Mouse (Mus musculus) kidney, adult 9 months (tissue): ENCODE measurements around the gene Samd4.
"Not testable (repeated sequence)": the region's sequence is repeated elsewhere in the genome, so short reads cannot be mapped to it uniquely, and the experiment has no call there.

ENCODE experiments used
- DNase-seq: peaks from one replicate; pipeline ENCODE4 v3.0.0; 2022

The Samd4 gene

DNA sequence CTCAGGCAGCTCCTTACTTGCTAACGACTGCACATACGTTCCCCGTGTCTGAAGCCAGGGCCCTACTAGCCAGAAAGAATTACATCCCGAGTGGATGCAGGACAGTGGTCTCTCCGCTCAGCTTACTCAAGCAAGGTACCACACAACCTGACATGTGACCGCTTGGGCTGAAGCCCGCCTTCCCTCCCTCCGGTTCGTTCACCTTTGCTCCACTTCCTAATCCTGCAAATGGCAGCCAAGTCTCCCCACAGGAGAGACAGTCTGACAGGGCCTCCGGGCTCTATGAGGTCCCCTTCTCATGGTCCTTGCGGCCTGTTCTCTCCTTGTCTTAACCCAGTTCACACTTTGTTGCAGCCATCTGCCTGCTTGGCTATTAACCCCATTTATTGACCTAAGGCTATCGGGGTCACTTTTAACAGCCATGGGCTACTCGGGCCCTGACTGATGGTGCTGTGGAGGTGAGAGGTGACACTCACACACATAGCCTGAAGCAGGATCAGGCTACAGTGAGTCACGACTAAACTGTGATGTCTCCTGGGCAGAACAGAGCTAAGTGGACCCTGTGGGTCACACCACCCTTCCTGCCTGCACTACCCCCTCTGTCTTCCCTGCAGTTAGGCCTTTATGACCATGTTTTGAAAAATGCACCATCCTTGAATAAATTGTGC is 192.5 kb downstream of the Samd4 start:
- DNase-seq = no peak

DNA sequence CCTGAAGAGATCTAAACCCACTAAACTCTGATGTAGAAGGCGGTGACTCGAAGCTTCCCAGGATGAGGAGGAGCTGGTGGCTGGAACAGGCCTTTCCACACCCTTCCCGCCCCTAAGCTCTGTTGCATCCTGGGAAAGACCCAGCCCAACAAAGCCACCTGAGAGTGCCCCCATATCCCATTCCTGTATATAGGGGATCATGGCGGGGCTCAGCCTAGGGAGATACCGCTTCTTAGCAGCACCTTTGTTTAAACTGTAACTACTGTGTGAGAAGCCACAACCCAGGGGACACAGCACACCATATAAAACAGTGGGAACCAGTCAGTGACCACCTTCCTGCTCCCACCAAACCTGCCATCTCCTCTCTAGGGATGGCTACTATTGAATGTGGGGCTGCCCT is 193.2 kb downstream of the Samd4 start:
- no peak for DNase-seq

DNA sequence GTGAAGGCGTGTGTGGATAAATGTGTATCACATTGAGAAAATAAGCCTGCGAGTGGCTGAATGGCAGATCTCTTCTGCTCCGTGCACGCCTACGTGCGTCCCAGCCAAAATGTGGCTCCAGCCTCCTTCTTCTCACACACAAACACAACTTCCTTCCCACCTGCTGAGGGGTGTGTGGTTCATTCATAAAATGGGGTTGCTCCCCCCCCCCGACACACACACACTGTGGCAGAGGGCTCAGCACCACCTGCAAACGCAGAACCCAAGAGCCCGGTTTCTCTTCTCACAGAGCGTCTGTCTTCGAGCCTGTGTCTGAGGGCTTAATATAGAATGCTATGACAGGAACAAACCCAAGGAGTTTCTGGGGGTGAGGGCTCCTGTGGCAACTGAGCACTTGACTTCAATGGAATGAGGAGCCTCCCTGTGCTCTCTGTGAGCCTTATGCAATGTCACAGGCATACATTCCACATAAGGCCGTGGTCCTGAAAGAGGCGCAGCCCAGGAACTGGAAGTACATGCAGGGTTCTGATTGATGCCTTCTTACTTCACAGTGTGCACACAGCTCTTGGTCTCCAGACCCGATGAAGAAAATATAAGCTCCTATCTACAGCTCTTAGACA is 194.4 kb downstream of the Samd4 start:
- no peak for DNase-seq

DNA sequence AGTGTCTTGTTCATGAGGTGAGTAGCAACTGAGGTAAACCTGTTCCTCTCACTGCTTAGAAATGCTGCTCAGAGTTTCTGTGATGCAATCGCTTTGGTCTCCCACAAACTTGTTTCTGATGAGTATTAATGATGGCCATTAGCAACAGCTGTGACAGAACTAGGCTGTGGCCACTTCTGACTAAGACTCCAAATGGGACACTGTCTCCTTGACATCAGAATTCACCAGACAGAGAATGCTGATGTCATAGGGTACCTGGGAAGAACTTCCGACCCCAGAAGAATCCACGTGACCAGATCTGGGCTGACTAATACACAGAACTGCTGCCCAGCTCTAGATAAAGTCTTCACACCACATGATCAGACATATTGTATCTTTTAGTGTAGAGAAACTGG is 194.9 kb downstream of the Samd4 start:
- no peak for DNase-seq

DNA sequence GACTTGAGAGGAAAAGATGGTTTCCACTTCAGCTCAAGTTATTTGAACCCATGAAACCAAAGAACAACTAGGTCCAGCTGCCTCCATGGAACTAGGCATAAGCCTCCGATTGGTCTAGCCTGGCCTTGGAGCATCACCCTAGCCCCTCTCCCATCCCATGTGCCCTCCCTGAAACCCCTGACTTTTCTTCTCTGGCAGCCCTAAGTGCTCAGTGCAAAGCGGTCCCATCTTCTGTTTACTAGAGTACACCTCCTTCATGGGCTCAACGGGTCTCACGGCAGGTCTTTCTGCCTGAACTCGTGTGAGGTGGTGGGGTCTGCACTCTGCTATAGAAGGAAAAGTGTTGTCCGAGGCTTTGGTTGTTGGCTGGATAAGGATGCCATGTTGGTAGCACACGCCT is 197.3 kb downstream of the Samd4 start:
- DNase-seq = no peak

DNA sequence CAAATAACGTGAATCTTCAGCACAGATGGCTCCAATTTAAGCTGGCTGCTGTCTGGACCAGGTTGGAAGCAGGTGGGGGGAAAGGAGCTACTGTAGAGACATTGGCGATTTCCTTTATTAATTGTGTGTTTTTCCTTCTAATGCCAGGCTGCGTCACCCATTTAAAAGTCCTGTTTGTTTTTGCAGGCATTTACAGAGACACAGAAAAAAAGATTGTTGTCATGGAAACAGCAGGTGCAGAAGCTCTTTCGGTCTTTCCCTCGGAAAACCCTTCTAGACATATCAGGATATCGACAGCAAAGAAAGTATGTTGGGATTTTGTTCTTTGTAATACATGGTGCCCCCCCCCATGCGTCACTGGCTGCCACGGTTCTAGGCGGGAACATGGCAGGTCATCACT is 200.7 kb downstream of the Samd4 start:
- DNase-seq = no peak

DNA sequence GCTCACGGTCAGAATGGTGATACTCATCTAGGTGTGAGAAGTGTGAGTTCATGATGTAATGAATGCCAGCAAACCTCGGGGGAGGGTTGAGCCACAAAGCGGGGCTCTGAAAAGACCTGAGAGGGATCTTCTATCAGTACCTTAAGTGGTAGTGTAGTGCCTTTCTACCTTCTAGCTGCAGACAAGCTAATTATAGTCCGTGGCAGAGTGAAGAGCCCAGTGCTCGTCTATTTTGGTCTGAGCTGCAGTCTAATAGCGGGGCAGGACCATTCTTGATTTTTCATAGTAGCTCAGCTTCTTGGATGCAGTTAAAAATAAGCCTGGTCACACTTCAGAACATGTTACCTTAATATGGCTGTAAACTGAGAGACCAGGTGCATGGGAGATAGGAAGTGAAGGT is 201.2 kb downstream of the Samd4 start:
- DNase-seq = no peak

DNA sequence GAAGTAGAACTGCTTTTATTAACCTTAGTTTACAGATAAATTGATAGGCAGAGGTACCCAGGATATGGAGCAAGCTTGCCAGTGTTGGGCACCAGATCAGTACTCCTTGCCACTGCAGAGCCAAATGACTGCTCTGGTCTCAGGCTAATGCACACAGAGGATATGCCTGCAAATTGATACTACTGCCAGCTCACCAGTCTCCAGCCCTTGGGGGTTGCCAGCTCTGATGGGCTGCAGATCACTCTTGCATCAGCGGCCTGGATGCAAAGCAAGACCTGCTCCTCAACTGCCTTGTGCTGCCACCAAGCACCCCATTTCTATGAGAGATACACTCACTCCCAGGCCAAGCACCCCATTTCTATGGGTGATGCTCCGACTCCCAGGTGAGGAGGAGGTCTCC is 202.0 kb downstream of the Samd4 start:
- DNase-seq = no peak

DNA sequence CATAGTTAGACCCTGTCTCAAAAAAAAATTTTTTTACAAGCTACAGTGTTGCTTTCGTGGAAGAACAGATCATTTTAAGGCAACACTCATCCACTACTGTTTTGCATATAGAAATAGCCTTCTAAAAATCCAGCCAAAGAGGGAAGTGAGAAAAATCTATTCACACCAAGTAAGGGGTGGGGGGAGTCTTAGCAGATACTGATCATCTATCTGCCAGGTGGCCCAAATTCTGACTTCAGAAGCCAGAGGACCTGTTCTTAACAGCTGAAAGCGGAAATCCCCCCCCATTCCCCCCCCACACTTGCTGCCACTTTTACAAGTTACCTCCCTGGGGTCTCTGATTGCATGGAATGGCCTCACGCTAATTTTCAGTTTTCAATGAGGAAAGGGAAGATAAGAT is 203.5 kb downstream of the Samd4 start:
- DNase-seq = no peak

DNA sequence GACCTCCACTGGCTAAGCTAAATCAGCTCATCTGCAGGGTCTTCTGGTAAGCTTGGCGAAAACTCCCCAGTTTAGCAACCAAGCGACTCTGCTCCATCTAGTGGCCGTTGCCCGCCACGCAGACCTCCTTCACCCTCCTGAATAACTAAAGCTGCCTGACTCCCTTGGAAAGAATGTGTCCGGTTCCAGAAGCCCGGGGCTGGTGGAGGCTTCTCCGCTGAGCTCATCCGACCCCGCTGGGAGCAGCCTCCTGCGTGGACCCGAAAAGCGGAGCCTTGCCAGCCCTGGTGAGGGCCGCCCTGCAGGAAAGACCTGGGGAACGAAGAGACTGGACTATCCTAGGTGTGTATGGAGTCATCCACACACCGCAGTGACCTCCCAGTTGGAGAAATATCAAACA is 204.1 kb downstream of the Samd4 start:
- peak; percentile 69 for DNase-seq

DNA sequence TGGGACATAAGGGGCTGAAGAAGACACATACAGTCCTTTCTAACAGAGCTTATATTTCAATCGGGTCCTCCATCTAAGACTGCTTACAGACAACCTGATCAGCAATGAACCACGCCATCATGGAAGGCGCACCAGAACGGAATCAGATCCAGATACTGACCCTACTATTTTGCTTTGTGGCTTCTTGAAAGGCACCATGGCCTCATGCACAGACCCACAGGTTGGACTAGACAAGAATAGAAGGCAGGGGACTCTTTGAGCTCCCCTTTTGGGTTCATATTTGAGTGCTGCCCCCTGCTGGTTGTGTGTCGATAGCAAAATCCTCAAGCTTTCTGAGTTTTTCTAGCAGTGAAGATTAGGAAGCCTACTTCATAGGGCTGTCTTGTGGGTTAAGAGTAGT is 204.5 kb downstream of the Samd4 start:
- peak; percentile 75 for DNase-seq

DNA sequence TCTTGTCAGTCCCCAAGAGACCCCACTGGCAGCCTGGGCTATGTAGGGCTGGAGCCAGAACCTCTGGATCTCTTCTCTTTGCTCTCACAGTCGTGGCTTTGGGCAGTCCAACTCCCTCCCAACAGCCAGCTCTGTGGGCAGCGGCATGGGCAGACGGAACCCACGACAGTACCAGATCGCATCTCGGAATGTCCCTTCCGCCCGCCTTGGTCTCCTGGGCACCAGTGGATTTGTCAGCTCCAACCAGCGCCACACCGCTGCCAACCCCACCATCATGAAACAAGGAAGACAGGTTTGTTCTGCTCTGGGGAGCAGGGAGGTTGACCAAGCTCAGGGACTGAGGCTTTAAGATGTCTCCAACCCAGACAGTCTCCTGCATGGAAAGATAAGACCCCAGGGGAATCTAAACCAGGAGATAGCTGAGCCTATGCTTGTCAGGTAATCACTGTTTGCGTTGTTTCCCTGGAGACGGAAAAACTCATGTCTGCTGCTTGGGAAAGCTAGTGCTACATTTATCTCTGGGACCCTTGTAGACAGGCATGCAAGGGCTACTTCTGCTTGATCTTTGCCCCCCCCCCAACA is 205.1 kb downstream of the Samd4 start:
- DNase-seq = no peak

DNA sequence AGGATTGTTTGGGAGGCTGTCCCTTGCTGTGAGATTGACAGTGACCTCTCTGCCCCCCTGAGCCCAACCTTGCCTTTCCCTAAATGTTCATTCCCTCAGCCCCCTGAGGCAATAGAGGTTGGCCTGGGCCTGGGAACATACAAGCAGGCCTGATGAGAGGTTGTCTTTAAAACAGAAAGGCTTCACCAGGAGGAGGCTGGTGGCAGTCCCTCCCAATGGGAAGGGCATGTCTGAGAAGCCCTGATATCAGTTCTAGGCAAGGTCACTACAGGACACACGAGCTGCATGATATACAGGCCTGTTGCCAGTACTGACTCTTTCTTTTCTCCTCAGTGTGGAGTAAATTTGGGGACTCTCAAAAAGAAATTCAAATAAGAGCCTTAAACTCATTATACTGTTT is 205.7 kb downstream of the Samd4 start:
- no peak for DNase-seq

DNA sequence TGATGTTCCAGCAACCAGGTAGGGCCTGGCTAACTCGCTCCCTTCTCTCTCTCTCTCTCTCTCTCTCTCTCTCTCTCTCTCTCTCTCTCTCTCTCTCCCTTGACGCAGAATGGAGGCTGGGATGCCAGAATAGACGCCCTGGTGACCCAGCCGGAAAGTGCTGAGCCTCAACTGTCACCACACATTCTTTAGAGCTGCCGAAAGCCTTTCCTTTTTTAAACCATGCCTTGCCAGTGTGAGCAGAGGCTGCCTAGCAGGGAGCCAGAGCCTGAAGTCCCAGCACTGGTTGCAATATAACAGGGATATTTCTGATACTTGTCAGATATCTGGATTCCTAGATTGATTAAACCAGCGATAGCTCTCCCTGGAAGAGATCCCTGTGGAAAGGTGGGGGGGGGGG is 206.5 kb downstream of the Samd4 start:
- no peak for DNase-seq

DNA sequence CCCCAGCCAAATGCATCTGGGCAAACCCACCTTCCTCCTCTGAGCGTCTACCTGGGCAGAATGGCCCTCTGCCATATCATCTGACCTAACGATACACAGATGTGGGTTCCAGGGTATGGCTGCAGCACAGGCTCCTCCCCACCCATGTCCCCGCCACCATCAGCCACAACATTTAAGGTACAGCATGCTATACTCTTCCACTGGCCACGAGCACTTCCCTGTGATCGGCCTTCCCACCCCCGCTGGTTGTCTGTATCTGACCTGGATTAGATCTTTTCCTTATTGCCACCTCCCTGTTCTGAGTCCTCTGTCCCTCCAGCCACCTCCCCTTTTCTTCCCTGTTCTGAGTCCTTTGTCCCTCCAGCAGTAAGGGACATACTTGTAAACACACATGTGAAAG is 209.3 kb downstream of the Samd4 start:
- no peak for DNase-seq

DNA sequence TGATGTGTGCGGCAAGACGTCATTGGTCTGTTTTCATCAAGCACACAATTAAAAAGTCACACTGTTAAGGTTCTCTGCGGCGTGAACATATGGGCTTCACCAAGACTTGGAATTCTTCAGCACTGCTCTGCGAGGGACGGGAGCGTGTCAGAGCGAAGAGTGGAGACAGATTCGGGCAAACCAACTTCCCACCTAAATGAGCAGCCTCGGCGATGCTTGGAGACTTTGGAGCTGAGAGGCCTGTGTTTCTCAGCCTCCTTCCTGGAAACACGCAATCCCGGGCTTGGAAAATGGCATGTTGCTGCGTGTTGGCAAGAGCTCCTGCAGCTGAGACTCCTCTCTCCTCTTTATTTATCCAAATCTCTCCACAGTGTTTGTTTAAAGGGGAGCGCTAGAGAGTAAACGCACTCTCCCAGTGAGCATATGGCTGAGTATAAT is 210.7 kb downstream of the Samd4 start:
- no peak for DNase-seq

DNA sequence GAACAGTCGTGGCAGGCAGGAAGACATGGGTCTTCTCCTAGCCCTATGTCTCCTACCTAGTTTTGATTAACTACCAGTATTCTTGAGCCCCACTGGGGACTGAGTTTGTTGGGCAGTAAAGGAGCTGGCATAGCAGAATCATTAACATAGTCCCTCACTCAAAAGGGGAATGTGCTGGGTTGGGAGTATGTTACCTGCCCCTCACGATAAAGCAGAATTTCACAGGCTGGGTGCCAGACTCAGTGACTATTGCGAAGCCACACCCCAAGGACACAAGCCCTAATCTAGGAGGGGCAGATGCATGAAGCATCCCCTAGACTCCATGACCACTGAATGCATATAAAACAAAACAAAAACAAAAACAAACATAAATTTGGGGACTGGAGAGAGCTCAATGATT is 212.4 kb downstream of the Samd4 start:
- DNase-seq = no peak

DNA sequence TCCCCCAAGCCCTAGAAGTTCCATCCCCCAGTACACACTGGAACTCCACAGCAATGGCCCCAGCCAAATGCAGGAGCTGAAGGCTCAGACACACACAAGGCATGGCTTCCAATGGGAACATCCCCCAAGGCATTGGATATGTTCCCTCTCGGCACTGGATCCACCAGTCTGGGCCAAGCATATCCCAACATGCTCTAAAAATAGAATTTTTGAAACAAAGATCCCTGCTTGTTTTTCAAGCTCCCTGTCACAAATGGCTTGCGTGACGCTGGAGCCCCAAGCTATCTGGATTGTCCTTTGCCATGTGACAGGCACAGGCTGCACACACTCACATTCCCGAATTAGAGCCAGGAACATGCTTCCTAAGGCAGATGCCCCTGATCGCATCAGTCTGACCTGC is 213.7 kb downstream of the Samd4 start:
- DNase-seq = no peak

DNA sequence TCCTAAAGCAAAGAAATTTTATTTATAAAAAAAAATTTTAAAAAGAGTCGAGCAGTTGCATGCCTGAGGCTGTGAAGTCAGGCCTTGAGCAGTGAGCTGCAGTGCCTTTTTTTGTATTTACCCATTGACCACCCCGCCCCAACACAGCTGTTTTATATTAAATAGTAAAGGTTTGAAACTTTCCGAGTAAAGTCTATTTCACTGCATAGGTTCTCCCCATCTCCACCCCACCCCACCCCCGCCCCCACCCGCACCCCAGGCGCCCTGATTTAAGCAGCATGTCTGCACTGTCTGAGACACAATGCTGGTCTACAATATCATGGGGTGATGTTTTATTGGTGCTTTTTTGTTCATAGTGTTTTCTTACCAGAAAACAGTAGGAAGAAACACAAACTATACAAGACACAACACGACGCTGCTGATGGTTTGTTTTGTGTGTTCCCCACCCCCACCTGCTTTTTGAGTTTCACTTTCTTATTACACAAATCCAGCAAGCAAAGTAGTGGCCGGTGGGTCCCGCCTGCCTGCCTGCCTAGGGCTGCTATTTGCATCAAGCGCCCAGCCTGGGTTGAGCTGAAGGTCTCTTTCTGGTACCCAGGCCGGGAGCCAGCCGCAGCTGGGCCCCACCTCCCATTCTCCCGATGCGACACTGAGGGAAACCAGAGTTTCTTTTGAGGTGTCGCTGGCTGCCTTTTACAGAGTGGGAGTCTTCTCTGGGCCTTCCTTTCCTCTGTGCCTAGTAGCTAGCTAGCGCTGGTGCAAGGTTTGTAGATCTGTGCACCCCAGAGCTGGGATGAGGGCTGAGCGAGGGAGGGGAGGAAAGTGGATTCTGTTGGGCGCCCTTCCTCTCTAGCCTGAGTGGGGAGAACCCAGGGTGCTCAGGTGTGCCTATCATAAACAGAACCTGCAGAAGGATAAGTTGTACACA is 221.9 kb downstream of the Samd4 start:
- DNase-seq = no peak

DNA sequence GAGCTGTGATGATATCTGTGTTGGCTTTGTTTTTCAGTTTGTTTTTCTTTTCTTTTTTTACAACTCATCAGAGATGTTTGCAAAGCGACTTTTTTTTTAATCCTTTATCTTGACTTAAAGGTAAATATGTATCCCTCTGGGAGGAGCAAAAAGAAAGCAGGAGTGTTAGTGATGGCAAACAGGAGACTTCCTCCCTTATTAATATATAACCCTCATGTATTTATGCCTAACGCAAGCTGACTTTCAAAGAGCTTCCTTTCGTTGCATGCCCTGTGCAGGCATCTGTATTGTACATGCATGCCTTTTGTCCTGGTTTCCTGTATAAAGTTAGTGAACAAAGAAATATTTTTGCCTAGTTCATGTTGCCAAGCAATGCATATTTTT is 222.5 kb downstream of the Samd4 start:
- DNase-seq = no peak

DNA sequence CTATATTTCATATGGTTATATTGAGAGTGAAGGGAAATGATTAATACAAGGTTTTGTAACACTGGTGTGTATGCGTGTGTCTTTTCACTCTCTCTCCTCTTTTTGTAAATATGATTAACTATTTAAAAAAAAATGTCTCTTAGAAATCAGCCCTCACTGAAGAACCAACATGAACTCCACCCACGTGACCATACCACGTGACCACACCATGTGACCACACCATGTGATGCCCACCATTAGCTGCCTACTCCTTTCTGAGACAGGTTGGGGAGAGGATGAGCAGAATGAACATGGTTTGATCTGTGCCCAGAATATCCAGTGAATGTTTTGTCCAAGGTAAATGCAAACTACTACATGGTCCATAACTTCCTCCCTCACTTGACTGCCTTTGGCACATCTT is 223.1 kb downstream of the Samd4 start:
- no peak for DNase-seq

DNA sequence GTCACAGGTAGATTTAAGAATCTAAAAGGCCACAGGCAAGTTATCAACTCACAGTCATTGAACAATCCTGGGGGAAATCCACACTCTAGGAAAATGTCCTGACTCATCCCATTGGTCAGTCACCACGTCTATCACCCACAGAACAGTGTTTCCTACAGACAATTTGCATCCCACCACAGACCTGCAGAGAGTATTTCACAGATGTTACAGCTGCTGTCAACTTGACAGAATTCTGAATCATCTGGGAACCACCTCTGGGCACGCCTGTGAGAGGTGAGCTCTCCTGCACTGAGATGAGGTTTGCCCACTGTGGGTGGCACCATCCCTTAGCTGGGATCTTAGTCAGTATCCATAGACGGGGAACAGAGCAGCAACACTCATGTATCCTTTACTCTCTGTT is 224.8 kb downstream of the Samd4 start:
- DNase-seq = no peak

DNA sequence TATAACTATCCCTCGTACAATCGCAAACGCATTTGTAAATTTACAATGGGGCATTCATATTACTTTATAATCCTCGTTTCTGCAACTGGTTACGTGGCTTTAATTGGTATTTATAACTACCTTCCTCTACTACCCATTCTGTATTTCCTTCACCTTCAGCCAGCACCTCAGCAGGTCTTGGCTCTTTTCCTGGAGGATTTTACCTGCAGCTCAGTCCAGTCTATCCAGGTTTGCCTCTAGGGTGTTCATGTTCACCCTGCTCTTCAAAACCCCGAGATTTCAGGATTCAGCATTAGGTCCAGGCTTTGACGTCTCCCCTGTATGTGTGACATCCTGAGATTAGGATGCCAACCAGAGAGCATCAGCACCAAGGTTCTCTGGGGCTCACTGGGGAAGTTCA is 227.7 kb downstream of the Samd4 start:
- DNase-seq = not testable (repeated sequence)

DNA sequence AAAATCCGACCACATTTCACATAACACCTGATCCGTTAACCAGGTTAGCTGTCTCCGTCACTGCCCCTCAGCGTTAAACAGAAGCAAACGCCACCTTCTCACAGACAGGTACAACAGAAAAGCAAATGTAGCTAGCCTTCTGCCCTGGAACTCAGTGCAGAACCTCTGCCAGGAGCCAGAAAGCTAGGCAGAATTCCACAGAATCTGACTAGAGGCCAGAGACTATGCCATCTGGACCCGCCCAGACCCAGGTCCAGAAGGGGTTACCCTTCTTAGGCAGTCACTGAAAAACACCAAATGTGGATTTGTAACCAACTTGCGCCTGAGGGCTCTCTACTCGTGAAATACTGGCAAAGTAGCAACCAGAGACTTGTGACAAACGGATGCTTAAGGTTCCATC is 228.7 kb downstream of the Samd4 start:
- no peak for DNase-seq
